ENCODE assay signal across 11 mouse cellular contexts in genomic region chr6:25688927-25689519, GRCm38 (mm10). TPM values are rescaled to one million over a fixed set of nuclear protein-coding genes. Genes with fewer than 3 reads are reported as not detected.
DNase-seq lines count a peak whose midpoint lies in the region; ATAC-seq and TF ChIP-seq lines count a peak whose summit lies in the region.
"Had no signal": no experiment of that assay in that cellular context is flagged by ENCODE, and none has a peak within 500 bp of the region (broad histone marks: within the 10 kb centered on the region; RNA-seq: fewer than 3 reads in every experiment).

No protein-coding gene starts in this region.

- peak overlapping the region; percentile 45 to 54; a peak in 2 of 4 replicates for H3K4me3 ChIP-seq in ES-E14 (ENCODE audit: insufficient read depth in 1 of 2, low read depth in 1 of 2, low read length in 2 of 2, poor library complexity in 1 of 2, severe bottlenecking in 1 of 2)
- H3K4me3 ChIP-seq in embryonic fibroblast, embryonic 13.5 days (ENCODE audit: insufficient read depth, low read length) = peak overlapping the region; percentile 53
- H3K4me3 ChIP-seq in hindbrain, postnatal 0 days (ENCODE audit: low read length) = peak overlapping the region; percentile 58
- peak overlapping the region; percentile 71 for H3K4me3 ChIP-seq in midbrain, embryonic 10.5 days
- peak overlapping the region; percentile 78 for H3K4me3 ChIP-seq in testis, adult 2 months (ENCODE audit: control insufficient read depth, low read depth, low read length)

- H3K36me3 ChIP-seq in ES-E14 (ENCODE audit: control insufficient read depth, insufficient read depth, low read length, poor library complexity, severe bottlenecking) = no peaks in the 10 kb centered on the region
- H3K36me3 ChIP-seq in hindbrain, postnatal 0 days (ENCODE audit: insufficient read depth, low read length) = no peaks in the 10 kb centered on the region
- H3K36me3 ChIP-seq in midbrain, embryonic 10.5 days = no peaks in the 10 kb centered on the region
- no peaks in the 10 kb centered on the region for H3K36me3 ChIP-seq in testis, adult 2 months (ENCODE audit: control insufficient read depth, insufficient read depth, low read length)
- H3K36me3 ChIP-seq: G1E had no signal

- in situ Hi-C loops in ES-E14 (cut with MboI; ENCODE audit: low sequenced_read_pairs in 2 of 2, unreplicated experiment in 2 of 2) = no loop called here

- TF ChIP-seq POLR2A in embryonic fibroblast, embryonic 13.5 days (IDR thresholded peaks at IDR 0.05; ENCODE audit: low read depth, low read length) = no peak
- no peak for TF ChIP-seq POLR2A in testis, adult 2 months (IDR thresholded peaks at IDR 0.05; ENCODE audit: control insufficient read depth, low read depth, low read length)

- H3K27me3 ChIP-seq in hindbrain, postnatal 0 days (ENCODE audit: insufficient read depth, low read length) = no peaks in the 10 kb centered on the region; the same call in 1 of the 2 replicates
- peaks cover 22% of the 10 kb centered on the region for H3K27me3 ChIP-seq in midbrain, embryonic 10.5 days (ENCODE audit: low read depth, poor library complexity, severe bottlenecking)
- no peaks in the 10 kb centered on the region for H3K27me3 ChIP-seq in testis, adult 2 months (ENCODE audit: control insufficient read depth, insufficient read depth, low read length)

- H3K4me1 ChIP-seq in ES-E14 (ENCODE audit: control insufficient read depth in 2 of 2, insufficient read depth in 2 of 2, low read length in 2 of 2, poor library complexity in 1 of 2) = peaks cover 2 to 5% of the 10 kb centered on the region in 2 experiments; a peak in 2 of 4 replicates
- H3K4me1 ChIP-seq in embryonic fibroblast, embryonic 13.5 days (ENCODE audit: control insufficient read depth, insufficient read depth, low read length) = peaks cover 3% of the 10 kb centered on the region; the same call in 1 of the 2 replicates
- H3K4me1 ChIP-seq in hindbrain, postnatal 0 days (ENCODE audit: insufficient read depth, low read length) = 0 out of 2 replicates have a peak, but pooled peaks cover 9% of the 10 kb centered on the region
- H3K4me1 ChIP-seq in midbrain, embryonic 10.5 days = peaks cover 11% of the 10 kb centered on the region
- H3K4me1 ChIP-seq in testis, adult 2 months (ENCODE audit: control insufficient read depth, insufficient read depth, low read length) = peaks cover 3% of the 10 kb centered on the region

- WGBS in hindbrain, postnatal 0 days = under 1% methylated on average over 25 of the region's 25 CpGs
- WGBS in midbrain, embryonic 10.5 days = 1% methylated on average over 25 of the region's 25 CpGs

- H3K9me3 ChIP-seq in ES-E14 (ENCODE audit: control insufficient read depth, insufficient read depth, low read depth, low read length) = no peaks in the 10 kb centered on the region
- H3K9me3 ChIP-seq in hindbrain, postnatal 0 days (ENCODE audit: low read length) = no peaks in the 10 kb centered on the region
- H3K9me3 ChIP-seq in midbrain, embryonic 10.5 days (replicated peaks) = no peaks in the 10 kb centered on the region
- H3K9me3 ChIP-seq: G1E had no signal

- H3K27ac ChIP-seq in ES-E14 (ENCODE audit: insufficient read depth, low read depth, low read length, poor library complexity, severe bottlenecking) = no peak overlapping the region
- no peak overlapping the region for H3K27ac ChIP-seq in embryonic fibroblast, embryonic 13.5 days (ENCODE audit: insufficient read depth, low read length)
- H3K27ac ChIP-seq in hindbrain, postnatal 0 days = no peak overlapping the region
- H3K27ac ChIP-seq in midbrain, embryonic 10.5 days (replicated peaks) = 0 out of 2 replicates have a peak overlapping the region, but pooled peaks have one; percentile 38
- peak overlapping the region; percentile 18; the same call in 1 of the 2 replicates for H3K27ac ChIP-seq in testis, adult 2 months (ENCODE audit: control insufficient read depth, insufficient read depth, low read depth, low read length)

- ATAC-seq in hindbrain, postnatal 0 days = peak; percentile 33
- ATAC-seq in activated CD4-positive, CD25-positive, alpha-beta regulatory T cell, adult 4 months = no peak

- peak; percentile 77 for DNase-seq in heart, adult 11 months
- DNase-seq in heart, adult 8-10 months (ENCODE audit: low spot score) = no peak
- peak; percentile 15 for DNase-seq in ES-E14 (ENCODE audit: low read depth, low spot score)
- DNase-seq in hindbrain, postnatal 0 days (ENCODE audit: low spot score) = peak; percentile 24
- peak; percentile 32 for DNase-seq in midbrain, embryonic 10.5 days (ENCODE audit: low spot score)

- H3K9ac ChIP-seq in ES-E14 (ENCODE audit: insufficient read depth, low read depth, low read length, poor library complexity, severe bottlenecking) = no peak overlapping the region
- H3K9ac ChIP-seq in hindbrain, postnatal 0 days (replicated peaks; ENCODE audit: low read length) = peak overlapping the region; percentile 57

- no peak for TF ChIP-seq CTCF in embryonic fibroblast, embryonic 13.5 days (IDR thresholded peaks at IDR 0.05; ENCODE audit: borderline replicate concordance, insufficient read depth, low read length)
- no peak for TF ChIP-seq CTCF in hindbrain, postnatal 0 days (IDR thresholded peaks at IDR 0.05; ENCODE audit: low read depth)
- no peak for TF ChIP-seq CTCF in testis, adult 2 months (IDR thresholded peaks at IDR 0.05; ENCODE audit: control insufficient read depth, insufficient read depth, insufficient replicate concordance, low read depth, low read length)

- peak overlapping the region; percentile 88 for H3K4me2 ChIP-seq in hindbrain, postnatal 0 days (ENCODE audit: low read depth, low read length)

TF ChIP-seq in ES-E14, 5 proteins besides CTCF, POLR2A, EP300 and RAD21:
- TF ChIP-seq HCFC1 (IDR thresholded peaks at IDR 0.05; ENCODE audit: borderline replicate concordance, insufficient read depth, low read length) (no peak), ZC3H11A (IDR thresholded peaks at IDR 0.05; ENCODE audit: borderline replicate concordance, low read depth, low read length) (no peak), MAFK (IDR thresholded peaks at IDR 0.05; ENCODE audit: insufficient read depth, low read depth, low read length) (no peak), CHD2 (IDR thresholded peaks at IDR 0.05; ENCODE audit: low read depth, low read length) (no peak), ZNF384 (IDR thresholded peaks at IDR 0.05; ENCODE audit: low read depth, low read length) (no peak)

RNA-seq across cellular contexts. Expression of gene Gpr37, which starts 1.5 kb away (rescaled TPM):
- under 1 TPM in 1 of 4 experiments, not detected in 3; 0.09 TPM for total RNA-seq in heart, adult 8-10 months (2022)
- not detected in 2 replicates for total RNA-seq in ES-E14 (2012; rRNA removed)
- not detected in 2 replicates for polyA plus RNA-seq in embryonic fibroblast, embryonic 13.5 days (2011; ENCODE audit: insufficient read length, low read depth, missing spikeins)
- 8.5 and 9.9 TPM in 2 replicates for total RNA-seq in hindbrain, postnatal 0 days (2014; rRNA removed)
- polyA plus RNA-seq in hindbrain, postnatal 0 days (2015; fragmentation: Nextera tagmentation; extraction: Ambion mirVana) = 6.6 and 6.9 TPM in 2 replicates
- 0.94 and 1.3 TPM in 2 replicates for polyA plus RNA-seq in midbrain, embryonic 10.5 days (2016; fragmentation: Nextera tagmentation; extraction: Ambion mirVana)
- 4.4 and 6.4 TPM in 2 replicates for polyA plus RNA-seq in testis, adult 2 months (2012; rRNA removed)
- not detected for polyA plus RNA-seq in activated CD4-positive, CD25-positive, alpha-beta regulatory T cell, adult 4 months (2017; shearing (Covaris generic))
- polyA plus RNA-seq: G1E; gonadal fat pad, adult 2 months; small intestine, adult 2 months had no signal

Comparison
In these comparisons a context has a peak if more than half of its experiments do, and no peak if none do; other contexts are left out.
1. H3K27ac ChIP-seq: peak in midbrain, embryonic 10.5 days (single experiment) and testis, adult 2 months (single experiment); none in ES-E14 (single experiment), embryonic fibroblast, embryonic 13.5 days (single experiment) and hindbrain, postnatal 0 days (single experiment).
2. Peak in every context shown above with its lines, with median percentiles within 50 percentile points of each other: H3K4me3 ChIP-seq.